Mouse (Mus musculus) erythroid progenitor cell, adult 5-6 weeks (primary cell): Measurements from ENCODE around the gene Acot11. TPM values are rescaled to one million over a fixed set of nuclear protein-coding genes. Genes with fewer than 3 reads are reported as not detected.
"Not testable (repeated sequence)": the region's sequence is repeated elsewhere in the genome, so short reads cannot be mapped to it uniquely, and the experiment has no call there.

Experiments used
- ATAC-seq: replicated peaks from 2 replicates; pipeline ENCODE4 v1.8.0; 2016; ENCODE audit warnings: moderate number of reproducible peaks, mild to moderate bottlenecking, moderate TSS enrichment, inconsistent platforms; ENCODE audit not compliant: poor library complexity, low FRiP score, severe bottlenecking
- total RNA-seq, 2 experiments: library from RNA; stranded (forward) in 1 of 2; stranded (reverse) in 1 of 2; fragments of 150-400 nt in 1 of 2; fragments of 186-747, 209-891 nt in 1 of 2; gene quantifications; 2 replicates each; pipeline versions ENCODE4 v1.2.3 to v1.2.4; 2015 to 2017; ENCODE audit warnings: low replicate concordance in 2 of 2

Acot11 gene
- total RNA-seq, 2 experiments from 2014 or later: 4.2 to 4.5 TPM

DNA sequence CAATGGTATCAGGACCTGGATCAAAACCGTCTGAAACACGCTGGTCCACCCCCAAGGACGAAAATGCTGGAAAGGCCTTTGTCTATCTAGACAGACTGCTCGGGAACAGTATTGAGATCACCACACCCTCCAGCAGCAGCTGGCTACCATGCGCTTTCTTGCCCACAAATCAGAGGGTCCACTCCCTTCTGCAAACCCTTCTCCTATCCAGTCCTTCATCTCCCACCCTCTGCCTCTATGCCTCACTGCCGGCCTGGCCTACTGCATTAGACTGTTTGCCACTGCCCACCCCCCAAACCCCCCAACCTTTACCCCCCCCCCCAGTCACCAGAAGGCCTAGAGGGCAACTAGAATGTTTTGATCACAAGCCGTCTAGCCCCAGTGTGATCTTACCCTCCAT is 19.5 kb downstream of the Acot11 start:
- no peak for ATAC-seq

DNA sequence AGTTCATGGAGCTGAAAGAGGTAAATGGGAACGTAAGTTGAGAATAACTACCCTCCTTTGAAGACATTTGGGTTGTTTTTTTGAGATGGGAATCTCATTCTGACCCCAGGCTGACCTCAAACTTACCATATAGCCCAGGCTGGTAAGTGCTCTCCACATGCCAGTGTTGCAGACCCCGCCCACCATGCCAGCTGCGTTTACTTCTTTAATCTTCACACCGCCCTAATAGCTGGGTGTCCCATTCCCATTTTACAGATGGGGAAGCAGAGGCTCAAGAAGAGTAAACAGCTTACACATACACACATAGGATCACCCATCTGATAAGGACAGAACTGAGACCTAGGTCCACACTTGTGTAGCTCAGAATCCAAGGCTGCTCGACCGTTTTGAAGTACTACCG is 20.0 kb downstream of the Acot11 start:
- no peak for ATAC-seq

DNA sequence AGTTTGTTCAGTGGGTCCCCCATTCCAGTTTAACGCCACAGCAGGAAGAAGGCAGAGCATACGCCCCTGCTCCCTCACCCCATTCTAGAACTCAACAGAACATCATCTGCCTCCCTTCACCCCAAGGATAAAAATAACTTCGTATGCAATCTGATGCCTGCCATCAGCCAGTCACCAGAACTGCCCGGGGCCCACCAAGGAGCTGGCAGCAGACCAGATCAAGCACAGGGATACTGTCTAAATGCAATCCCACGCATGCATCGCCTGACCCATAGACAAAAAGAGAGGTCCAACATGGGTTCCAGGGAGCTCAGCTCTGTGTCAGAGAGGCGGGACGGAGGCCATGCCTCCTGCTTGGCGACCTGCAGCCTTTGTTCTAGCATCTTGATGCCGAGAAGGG is 21.7 kb downstream of the Acot11 start:
- ATAC-seq: no peak

DNA sequence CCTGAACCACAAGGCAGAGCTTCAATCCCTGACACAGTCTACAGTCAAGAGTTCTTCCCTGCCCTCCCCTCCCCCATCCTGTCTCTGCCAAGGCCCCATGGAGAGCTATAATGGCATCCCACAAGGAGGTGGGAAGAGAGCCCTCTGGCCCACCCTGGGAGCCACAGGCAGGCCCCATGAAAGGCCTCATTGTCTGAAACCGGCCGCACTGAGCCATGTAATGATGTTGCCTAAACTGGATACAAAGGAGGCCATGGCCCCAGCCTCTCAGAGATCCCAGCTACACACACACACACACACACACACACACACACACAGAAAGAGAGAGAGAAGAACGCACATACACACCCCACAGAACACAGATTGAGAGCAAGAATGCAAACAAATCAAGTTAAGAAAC is 24.8 kb downstream of the Acot11 start:
- no peak for ATAC-seq

DNA sequence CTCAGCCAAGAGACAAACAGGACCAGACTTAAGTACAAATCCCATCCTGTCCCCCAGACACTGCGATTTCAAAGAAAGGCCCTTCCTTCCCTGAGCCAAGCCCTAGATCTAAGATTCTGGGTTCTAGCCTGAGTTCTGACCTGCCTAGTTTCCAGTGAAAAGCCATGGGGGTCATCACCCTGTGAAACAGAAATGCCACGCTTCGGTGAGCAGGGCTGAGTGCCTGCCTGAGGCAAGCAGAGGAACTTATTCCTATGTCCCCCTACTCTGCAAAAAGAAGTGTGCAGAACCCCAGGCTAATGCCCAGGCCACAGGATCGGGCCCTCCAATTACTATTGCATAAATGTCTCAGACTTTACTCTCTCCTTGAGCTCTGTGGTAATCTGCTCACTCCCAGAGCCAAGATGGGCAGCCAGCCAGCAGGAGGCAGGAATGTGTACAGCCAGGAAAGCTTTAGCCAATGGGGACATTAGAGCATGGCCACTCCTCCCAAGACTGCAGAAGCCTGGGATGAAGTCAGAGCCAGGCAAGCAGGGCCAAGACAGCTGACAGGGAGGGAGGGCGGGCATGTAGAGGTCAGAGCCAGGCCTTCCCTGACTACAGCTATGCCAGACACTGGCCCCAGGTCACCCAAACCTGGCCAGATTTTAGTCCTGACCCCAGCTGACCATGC is 26.5 kb downstream of the Acot11 start:
- no peak for ATAC-seq

DNA sequence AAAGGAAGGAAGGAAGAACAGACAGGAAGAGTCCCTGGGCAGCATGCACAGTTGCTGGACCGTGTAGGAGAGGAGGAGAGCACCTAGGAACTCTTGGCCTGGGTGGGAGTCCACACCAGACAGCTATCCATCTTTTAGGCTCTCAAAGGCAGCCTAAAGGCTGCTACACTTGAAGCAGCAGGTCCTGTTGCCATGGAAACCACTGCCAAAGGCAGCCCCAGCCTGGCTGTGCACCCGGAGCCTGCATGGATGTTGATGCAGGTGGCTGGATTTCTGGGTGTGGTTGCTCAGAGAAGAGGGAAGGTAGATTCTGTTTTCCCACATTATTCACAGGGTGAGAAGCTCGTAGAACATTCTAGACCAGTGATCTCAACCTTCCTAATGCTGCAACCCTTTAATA is 27.8 kb downstream of the Acot11 start:
- no peak for ATAC-seq

DNA sequence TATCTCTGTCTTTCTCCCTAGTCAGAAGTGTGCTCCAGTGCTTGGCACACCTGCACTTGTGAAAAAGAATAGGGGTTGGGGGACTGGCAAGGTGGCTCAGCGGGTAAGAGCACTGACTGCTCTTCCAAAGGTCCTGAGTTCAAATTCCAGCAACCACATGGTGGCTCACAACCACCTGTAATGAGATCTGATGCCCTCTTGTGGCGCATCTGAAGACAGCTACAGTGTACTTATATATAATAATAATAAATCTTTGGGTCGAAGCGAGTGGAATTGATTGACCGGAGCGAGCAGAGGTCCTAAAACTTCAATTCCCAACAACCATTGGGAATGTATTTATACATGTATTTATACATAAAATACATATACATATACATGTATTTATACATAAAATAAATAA is 29.0 kb downstream of the Acot11 start:
- not testable (repeated sequence) for ATAC-seq

DNA sequence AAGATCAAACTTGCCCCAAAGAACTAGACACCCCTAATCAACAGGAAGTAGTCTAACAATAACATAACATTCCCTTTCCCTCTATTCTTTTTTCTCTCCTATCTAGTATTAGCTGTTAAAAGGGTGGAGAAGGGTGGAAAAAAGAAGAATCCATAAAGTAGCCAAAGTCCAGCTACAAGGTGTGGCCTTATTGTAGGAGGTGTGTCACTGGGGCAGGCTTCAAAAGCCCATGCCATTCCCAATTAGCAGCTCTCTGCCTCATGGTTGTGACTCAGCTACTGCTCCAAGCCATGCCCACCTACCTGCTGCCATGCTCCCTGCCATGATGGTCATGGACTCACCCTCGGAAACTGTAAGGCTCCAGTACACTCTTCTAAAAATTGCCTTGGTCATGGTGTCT is 32.2 kb downstream of the Acot11 start:
- ATAC-seq: no peak

DNA sequence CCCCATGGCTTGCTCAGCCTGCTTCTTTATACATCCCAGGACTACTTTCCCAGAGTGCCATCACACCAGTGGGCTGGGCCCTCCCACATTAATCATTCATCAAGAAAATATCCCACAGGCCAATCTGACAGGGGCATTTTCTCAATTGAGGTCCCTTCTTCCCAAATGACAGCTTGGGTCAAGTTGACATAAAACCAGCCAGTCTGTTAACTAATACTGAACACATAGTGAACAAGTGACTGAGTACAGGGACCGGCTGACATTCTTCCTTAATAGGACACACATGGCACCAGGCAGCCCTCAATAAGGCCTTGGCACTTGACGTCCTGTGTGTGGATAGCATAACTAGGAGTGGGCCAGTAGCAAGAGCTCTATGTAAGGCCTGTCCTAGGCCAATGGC is 35.5 kb downstream of the Acot11 start:
- ATAC-seq: no peak

DNA sequence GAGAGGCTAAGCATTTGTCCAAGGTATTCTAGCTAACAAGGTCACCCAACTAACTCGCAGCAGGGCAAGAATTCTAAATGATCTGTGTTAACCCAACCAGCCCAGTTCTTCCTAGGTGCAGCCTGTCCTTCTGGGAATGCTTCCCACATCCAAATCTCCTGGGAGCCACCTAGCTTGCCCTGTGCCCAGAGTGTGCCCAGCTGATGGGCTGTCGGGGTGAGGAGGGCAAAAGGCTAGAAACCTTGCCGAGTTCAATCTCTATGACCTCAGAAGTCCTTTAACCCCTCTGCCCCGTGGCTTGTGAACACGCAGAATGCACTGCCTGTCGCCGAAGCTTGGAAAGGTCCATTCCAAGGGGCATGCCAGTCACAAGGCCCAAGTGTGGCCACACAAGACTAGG is 40.6 kb downstream of the Acot11 start:
- no peak for ATAC-seq

DNA sequence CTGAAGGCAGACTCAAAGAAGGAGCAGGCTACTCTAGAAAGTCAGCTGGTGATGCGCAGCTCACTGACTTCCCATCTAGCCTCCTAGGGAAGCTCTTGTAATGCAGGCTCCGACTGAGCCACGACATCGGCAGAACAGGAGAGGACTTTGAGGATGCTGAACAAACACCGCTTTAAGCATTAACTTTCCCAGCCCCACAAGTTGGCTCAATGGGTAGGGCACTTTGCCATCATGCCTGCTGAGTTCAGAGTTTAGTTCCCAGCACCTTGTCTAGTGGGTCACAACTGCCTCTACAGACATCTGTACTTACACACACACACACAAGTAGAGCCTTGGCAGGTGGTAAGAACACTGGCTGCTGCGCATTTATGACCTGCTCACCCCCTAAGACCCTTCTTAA is 53.1 kb downstream of the Acot11 start:
- no peak for ATAC-seq

DNA sequence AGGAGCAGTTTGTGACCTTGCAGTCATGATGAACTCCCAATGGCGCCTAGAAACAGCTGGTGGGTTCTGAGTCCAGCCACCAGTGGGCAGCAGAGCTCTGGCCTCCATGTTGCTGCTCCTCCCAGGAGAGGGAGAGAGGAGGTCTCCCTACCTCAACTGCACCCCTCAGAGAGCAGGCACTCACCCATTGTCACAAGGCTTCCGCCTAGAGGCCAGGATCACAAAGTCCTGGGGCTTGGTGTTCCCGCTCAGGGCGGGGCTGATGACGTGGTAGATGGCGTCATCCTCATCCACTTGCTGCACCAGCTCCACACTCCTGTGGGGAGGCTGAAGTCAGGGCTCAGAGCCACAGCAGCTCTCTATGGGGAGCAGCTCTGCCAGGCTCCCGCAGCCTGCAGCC is 55.1 kb downstream of the Acot11 start:
- ATAC-seq: 0 out of 2 replicates have a peak, but pooled peaks have one; percentile 16

DNA sequence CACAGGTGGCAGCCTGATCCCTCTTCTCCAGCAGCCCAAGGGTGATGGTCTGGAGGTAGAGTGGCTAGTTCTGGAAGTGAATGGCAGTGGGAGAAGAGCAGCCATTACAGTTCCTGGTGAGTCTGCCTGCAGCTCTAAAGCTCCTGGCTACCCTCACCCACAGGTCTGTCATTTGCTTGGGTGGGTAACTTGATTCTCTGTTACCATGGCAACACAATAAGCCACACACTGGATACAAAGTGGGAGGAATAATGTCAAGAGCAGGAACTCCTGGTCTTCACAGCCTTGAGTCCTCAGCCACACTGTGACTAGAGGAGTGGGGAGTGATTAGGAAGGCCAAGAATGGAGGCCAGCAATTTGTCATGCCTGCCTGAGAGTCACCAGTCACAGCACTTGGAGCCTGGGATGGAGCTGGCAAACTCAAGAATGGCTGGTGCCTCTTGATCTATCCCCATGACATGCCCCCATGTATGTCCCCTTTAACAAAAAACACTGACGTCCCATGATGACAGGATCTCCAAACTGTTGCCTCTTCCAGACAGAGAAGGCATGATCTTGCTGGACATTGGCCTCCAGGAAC is 57.7 kb downstream of the Acot11 start:
- no peak for ATAC-seq

DNA sequence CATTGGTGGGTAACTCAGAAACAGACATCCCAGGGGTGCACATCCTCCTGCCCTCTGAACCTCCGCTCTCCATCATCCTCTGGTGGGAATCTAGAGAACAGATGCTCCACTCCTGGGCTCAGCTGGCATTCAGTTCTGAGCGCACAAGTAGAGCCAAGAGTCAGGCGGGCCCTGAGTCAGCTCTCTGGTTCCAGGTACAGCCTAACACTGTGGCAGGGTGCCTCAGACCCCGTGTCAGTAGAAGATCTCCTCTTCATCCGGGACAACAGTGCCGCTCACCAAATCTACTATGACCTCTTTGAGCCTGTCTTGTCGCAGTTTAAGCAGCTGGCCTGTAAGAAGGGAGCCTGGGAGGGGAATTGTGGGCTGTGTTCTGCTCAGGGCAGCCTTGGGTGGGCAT is 58.9 kb downstream of the Acot11 start:
- no peak for ATAC-seq

DNA sequence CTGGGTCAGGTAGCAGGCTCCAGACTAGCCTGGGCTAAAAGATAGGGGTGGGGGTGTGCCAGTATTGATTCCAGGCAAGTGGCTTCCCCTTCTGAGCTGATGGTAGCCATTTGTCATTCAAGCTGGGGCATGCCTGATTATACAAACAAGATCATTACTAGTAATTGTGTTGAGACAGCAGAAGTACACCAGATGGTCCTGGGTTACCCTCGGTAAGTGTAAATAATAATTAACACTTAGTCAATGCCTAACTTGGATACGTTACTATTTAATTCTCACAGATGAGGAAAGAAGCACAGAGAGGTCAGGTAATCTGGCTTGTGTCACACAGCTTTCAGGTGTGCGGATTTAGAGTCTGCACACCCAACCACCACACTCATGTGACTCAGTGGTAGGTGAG is 66.9 kb downstream of the Acot11 start:
- no peak for ATAC-seq

DNA sequence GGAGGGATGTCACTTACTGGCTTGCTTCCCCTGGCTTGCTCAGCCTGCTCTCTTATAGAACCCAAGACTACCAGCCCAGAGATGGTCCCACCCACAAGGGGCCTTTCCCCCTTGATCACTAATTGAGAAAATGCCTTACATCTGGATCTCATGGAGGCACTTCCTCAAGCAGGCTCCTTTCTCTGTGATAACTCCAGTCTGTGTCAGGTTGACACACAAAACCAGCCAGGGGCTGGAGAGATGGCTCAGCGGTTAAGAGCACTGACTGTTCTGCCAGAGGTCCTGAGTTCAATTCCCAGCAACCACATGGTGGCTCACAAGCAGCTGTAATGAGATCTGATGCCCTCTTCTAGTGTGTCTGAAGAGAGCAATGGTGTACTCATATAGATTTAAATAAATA is 67.9 kb downstream of the Acot11 start:
- ATAC-seq: not testable (repeated sequence)

DNA sequence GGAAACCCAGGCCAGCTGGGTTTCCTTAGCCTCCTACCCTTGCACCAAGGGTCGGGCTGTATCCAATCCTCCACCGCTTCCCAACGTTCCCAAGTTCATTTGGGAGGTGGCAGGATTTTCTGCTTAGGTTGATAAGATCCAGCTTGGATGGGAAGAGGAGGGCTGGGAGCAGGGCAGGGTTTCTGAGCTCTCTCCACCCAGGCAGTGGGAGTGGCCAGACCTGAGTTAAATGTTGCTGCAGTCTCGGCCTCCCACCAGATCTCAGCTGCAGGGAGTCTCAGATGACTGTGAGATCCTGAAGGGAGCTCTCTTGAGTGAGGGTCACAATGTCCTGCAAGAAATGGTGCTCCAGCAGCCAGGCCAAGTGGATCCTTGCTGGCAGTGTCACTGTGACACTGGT is 71.2 kb downstream of the Acot11 start, which contains the start of gene Fam151a:
Gene Fam151a, plus strand, starts transcription at position 254 of the 400 bp plus-strand sequence.
- ATAC-seq: no peak

DNA sequence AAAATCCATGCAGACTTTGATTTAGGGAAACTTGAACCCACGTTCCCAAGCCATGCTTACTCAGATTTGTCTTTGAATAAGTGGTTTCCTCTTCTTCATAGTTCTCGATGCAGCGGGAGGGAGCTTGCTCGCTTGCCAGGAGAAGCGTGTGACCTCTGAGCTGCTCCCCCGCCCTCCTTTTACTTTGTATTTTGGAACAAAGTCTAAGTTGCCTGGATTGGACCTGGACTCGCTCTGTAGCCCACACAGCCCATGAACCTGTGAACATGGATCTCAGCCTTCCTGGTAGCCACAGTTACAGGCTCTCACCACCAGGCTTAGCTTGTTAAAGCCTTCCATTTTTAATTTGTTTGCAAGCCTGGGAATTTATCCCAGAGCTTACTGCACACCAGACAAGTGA is 74.0 kb downstream of the Acot11 start, which contains the start of gene Mroh7:
Gene Mroh7, minus strand, starts transcription at position 112 of the 400 bp plus-strand sequence.
- ATAC-seq: no peak

DNA sequence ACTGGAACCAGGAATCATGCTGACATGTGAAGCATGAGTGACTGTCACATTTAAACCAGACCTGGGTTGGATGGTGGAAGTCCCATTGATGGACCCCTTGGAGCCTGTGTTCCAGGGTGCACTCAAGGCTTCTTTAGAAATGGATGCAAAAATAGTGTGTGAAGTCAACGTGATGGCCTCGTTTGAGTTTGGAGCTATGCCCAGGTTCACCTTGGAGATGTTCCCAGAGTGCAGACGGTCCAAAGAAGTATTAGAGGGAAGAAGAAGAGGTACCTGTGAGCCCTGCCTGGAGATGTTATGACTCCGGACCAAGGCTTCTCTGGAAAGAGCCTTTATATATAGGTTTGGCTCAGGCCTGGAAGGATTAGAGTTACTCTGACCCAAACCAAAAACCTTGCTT is 84.2 kb downstream of the Acot11 start:
- no peak for ATAC-seq

DNA sequence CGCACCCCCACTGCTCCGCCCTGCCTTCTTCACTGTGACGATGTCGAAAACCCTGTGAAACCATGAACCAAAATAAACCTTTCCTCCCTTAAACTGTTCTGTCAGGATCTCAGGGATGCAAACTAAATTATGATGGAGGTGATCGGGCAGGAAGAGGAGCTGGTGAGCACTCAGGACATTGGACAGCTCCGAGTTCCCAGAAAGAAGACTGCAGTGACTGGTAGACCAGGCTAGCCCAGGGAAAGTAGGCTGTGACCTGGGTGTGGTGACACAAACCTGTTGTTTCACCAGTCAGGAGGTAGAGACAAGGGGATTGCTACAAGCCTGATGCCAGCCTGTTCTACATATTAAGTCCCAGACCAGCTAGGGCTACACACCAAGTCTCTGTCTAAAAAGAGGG is 91.2 kb downstream of the Acot11 start:
- no peak for ATAC-seq

DNA sequence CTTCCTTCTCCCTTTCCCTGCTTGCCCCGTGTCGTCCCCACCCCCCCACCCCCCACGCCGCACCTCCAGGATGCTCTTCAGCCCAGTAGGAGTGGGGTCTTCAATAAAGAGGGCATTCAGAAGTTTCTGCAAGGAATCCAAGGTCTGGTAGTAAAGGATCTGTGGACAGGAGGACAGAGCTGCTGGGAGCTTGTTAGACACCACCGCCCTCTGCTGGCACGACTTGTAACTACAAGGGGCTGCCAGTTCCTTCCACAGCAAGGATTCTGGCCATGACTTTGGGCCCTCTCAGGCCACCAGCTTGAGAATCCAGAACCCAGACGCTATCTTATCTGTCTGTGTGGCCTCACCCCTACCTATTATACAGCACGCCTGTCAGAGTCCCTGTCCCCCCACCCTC is 96.4 kb downstream of the Acot11 start:
- peak; percentile 74 for ATAC-seq

DNA sequence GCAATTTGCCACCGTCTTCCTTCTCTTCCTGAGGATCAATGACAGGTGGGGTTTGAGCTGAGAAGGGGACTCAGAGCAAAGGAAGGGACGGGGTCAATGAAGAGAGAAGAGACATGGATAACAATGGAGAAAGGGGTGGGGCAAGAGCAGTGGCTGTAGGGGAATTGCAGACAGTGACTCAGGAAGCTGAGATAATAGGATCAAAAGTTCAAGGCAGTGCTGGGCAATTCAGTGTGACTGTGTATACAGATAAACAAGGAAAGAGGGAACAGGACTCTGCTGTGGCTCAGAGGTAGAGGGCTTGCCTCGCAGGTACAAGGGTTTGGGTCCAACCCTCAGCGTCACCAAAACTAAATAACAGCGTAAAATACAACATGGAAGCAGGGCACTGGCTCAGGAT is 96.8 kb downstream of the Acot11 start:
- no peak for ATAC-seq
